Mouse (Mus musculus): ENCODE measurements at regions not wholly inside any gene's neighbourhood (a gene's known extent, or its start where the extent isn't known, plus 50 kb on each side); places are given as distances from the start of the nearest gene placed in this dataset.

DNA sequence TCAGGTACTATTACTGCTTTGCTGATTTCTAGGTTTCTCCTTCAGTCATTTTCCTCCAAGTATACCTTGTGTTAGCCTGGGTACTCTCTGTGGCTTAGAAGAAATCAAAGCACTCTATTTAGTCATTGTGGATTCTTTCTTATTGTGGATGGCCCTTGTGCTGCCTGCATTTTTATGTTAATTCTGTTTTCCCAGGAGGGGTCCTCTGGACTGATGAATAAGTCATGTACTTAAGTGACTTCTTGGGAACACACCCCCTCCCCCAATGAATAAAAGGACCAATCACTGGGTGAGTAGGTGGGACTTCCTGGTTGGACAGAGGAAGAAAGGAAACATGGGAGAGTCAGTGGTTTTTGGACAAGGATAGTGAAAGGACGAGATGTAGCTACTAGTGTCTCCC is 128.1 kb upstream of the Cntn4 start:
- no peak for DNase-seq (ENCODE audit: low spot score in 2 of 2)
- intact Hi-C loops (cut with DNase I), result no loop called here

- intact Hi-C loops (cut with DNase I), result no loop called here
- no peak for DNase-seq (ENCODE audit: low spot score in 2 of 2)
Measured at GRCm38 (mm10) chr6:105568301-105568700, 109.2 kb upstream of the Cntn4 start.

DNA sequence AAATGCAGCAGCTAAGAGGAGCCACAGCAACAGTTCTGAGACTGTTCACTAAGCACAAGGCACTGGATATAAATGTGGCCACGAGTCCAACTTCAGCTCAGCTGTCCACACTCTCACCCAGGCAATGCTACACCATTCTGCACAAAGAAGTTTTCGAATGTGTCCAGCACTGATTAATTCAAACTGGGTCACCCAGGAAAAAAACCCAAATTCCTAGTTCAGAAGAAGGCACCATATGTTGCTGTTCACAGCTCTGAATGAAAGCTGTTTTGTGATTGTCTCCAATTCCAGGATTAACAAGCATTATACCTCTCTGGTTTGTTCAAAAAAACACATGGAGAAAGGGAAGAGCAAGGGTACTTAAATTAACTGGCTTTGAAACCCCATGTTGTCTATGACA is 108.4 kb upstream of the Cntn4 start:
- DNase-seq (ENCODE audit: low spot score in 2 of 2), result peak; percentile 4 to 9
- intact Hi-C loops (cut with DNase I), result no loop called here

- DNase-seq (ENCODE audit: low spot score in 2 of 2), result no peak
- intact Hi-C loops (cut with DNase I), result no loop called here
Measured at GRCm38 (mm10) chr6:105604234-105604633, 73.2 kb upstream of the Cntn4 start.
